Mouse (Mus musculus): ENCODE results near the gene Pdss2. TPM values are rescaled to one million over a fixed set of nuclear protein-coding genes. Genes with fewer than 3 reads are reported as not detected.

Pdss2 gene
- polyA plus RNA-seq, 1 experiment from 2014 or later = 15.1 TPM

- Histone ChIP-seq H3K4me2 (replicated peaks) (no peak overlapping the region), H3K9ac (replicated peaks) (no peak overlapping the region), H3K27ac (replicated peaks) (no peak overlapping the region), H3K4me1 (peaks cover 11% of the 10 kb centered on the region), H3K36me3 (no peaks in the 10 kb centered on the region), H3K4me3 (no peak overlapping the region), H3K9me3 (no peaks in the 10 kb centered on the region), H3K27me3 (no peaks in the 10 kb centered on the region)
- 32% methylated on average over 9 of the region's 9 CpGs for WGBS
- ATAC-seq (replicated peaks) = no peak
These were observed 101.3 kb downstream of the Pdss2 start for GRCm38 (mm10) chr10:43322446-43323178.

GRCm38 (mm10) chr10:43323386-43323785 is 102.1 kb downstream of the Pdss2 start:
- peaks cover 7% of the 10 kb centered on the region; the same call in 1 of the 2 replicates for H3K4me1 ChIP-seq
- no peaks in the 10 kb centered on the region for H3K27me3 ChIP-seq
- ATAC-seq (replicated peaks) = no peak
- no peak overlapping the region for H3K4me3 ChIP-seq
- no peak overlapping the region for H3K4me2 ChIP-seq (replicated peaks)
- WGBS = 33% methylated on average over 8 of the region's 8 CpGs
- H3K9ac ChIP-seq (replicated peaks) = no peak overlapping the region
- no peaks in the 10 kb centered on the region for H3K9me3 ChIP-seq
- no peaks in the 10 kb centered on the region for H3K36me3 ChIP-seq
- no peak overlapping the region for H3K27ac ChIP-seq (replicated peaks)

DNA sequence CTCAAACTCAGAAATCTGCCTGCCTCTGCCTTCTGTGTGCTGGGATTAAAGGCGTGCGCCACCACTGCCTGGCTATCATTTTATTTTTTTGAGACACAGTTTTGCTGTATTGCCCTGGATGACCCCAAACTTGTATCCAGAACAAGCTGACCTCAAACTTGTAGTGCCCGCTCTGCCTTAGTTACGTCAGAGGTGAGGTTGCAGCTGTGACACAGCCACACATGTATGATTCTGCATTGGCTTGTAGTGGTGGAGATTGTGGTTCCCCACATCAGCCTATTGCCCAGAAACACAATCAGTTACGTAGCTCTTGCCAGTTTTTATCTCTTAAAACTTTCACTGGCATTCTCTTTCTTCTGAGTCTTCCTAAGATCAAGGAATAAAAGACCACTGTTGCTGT is 108.5 kb downstream of the Pdss2 start:
- Histone ChIP-seq H3K27me3 (no peaks in the 10 kb centered on the region), H3K36me3 (no peaks in the 10 kb centered on the region), H3K27ac (replicated peaks) (no peak overlapping the region), H3K4me2 (replicated peaks) (no peak overlapping the region), H3K4me1 (peaks cover 17% of the 10 kb centered on the region), H3K4me3 (no peak overlapping the region), H3K9ac (replicated peaks) (no peak overlapping the region), H3K9me3 (no peaks in the 10 kb centered on the region)
- 97% methylated on average over 5 of the region's 5 CpGs for WGBS
- ATAC-seq (replicated peaks) = no peak

- WGBS = 80% methylated on average over 4 of the region's 4 CpGs
- H3K27ac ChIP-seq (replicated peaks) = no peak overlapping the region
These were observed 109.4 kb downstream of the Pdss2 start for GRCm38 (mm10) chr10:43330691-43331090.

GRCm38 (mm10) chr10:43331931-43332701 is 110.8 kb downstream of the Pdss2 start:
- H3K27me3 ChIP-seq = no peaks in the 10 kb centered on the region
- H3K9me3 ChIP-seq = no peaks in the 10 kb centered on the region
- H3K27ac ChIP-seq (replicated peaks) = peak overlapping the region; percentile 23; the same call in 1 of the 2 replicates
- H3K9ac ChIP-seq (replicated peaks) = no peak overlapping the region
- H3K4me3 ChIP-seq = no peak overlapping the region
- H3K36me3 ChIP-seq = no peaks in the 10 kb centered on the region
- H3K4me2 ChIP-seq (replicated peaks) = no peak overlapping the region
- 20% methylated on average over 15 of the region's 15 CpGs for WGBS
- H3K4me1 ChIP-seq = peaks cover 17% of the 10 kb centered on the region
- ATAC-seq (replicated peaks) = peak; percentile 53

More at GRCm38 (mm10) chr10:43330691-43331090, 109.4 kb downstream of the Pdss2 start:
- Histone ChIP-seq H3K27me3 (no peaks in the 10 kb centered on the region), H3K9me3 (no peaks in the 10 kb centered on the region), H3K36me3 (no peaks in the 10 kb centered on the region), H3K4me2 (replicated peaks) (no peak overlapping the region), H3K4me1 (peaks cover 17% of the 10 kb centered on the region), H3K4me3 (no peak overlapping the region), H3K9ac (replicated peaks) (no peak overlapping the region)
- no peak for ATAC-seq (replicated peaks)

- Histone ChIP-seq H3K27me3 (no peaks in the 10 kb centered on the region), H3K4me1 (peaks cover 17% of the 10 kb centered on the region), H3K36me3 (no peaks in the 10 kb centered on the region), H3K27ac (replicated peaks) (no peak overlapping the region), H3K9ac (replicated peaks) (no peak overlapping the region), H3K4me3 (no peak overlapping the region), H3K9me3 (no peaks in the 10 kb centered on the region), H3K4me2 (replicated peaks) (no peak overlapping the region)
- WGBS = 89% methylated on average over 4 of the region's 4 CpGs
- no peak for ATAC-seq (replicated peaks)
These were observed 114.6 kb downstream of the Pdss2 start for GRCm38 (mm10) chr10:43335874-43336273.

DNA sequence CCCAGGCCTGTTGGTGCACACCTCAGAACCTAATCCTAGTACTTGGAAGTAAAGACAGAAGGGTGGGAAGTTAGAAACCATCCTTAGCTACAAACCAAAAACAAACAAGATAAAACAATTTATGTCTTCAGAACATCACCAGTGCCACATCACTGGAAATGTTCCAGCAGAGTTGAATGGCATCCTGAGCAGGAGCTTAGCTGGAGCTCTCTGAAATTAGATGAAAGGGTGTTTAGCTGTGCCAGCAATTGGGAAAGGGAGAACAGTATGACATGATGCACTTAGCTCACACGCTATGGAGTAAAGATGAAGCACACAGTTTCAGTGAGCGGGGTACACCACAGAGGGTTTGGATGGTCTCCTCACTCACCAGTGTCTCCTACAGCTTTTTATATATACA is 115.8 kb downstream of the Pdss2 start:
- H3K4me1 ChIP-seq = peaks cover 6% of the 10 kb centered on the region
- no peaks in the 10 kb centered on the region for H3K9me3 ChIP-seq
- no peak for ATAC-seq (replicated peaks)
- H3K27ac ChIP-seq (replicated peaks) = no peak overlapping the region
- H3K27me3 ChIP-seq = no peaks in the 10 kb centered on the region
- H3K4me2 ChIP-seq (replicated peaks) = no peak overlapping the region
- H3K4me3 ChIP-seq = no peak overlapping the region
- H3K9ac ChIP-seq (replicated peaks) = no peak overlapping the region
- H3K36me3 ChIP-seq = no peaks in the 10 kb centered on the region
- 83% methylated on average over 2 of the region's 2 CpGs for WGBS

DNA sequence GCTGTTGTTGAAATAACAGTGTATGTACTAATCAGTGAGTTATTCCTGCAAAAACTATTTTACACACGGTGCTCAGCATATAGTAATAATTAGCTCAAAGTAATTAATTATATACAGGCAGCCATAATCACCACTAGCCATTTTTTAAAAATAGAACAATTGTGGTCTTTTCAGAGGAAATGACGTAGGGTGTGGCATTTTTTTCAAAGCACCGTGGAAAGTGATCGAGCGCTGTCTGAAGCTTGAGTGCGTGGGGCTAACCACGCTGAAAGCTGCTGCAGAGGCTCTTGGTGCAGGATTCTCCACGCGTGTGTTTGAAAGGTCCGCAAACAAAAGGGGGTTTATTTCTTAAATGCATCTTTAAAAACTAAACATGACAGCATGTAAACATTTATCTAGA is 118.5 kb downstream of the Pdss2 start:
- Histone ChIP-seq H3K4me3 (no peak overlapping the region), H3K36me3 (no peaks in the 10 kb centered on the region), H3K4me2 (replicated peaks) (no peak overlapping the region), H3K4me1 (no peaks in the 10 kb centered on the region), H3K9me3 (no peaks in the 10 kb centered on the region), H3K27me3 (no peaks in the 10 kb centered on the region), H3K27ac (replicated peaks) (no peak overlapping the region), H3K9ac (replicated peaks) (no peak overlapping the region)
- 57% methylated on average over 10 of the region's 10 CpGs for WGBS
- ATAC-seq (replicated peaks) = no peak

DNA sequence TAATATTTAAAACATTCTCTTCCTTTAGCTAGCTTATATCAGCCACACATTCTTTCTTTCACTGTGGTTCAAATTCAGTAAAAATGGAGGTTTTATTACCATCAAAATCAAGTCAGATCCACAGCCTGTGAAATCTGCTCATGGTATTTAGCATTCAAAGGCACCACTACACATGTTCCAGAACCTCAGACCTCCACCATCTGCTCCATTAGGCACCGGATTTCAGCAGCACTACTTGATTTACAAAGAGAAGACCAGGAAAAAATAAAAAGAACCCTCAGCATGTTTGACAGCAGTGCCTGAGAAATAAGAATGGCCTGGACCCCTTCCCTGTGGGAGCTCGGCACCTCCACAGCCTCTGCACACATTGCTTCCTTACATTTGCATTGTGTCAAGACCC is 128.4 kb downstream of the Pdss2 start:
- Histone ChIP-seq H3K9me3 (no peaks in the 10 kb centered on the region), H3K4me3 (no peak overlapping the region), H3K4me1 (peaks cover 7% of the 10 kb centered on the region; the same call in 1 of the 2 replicates), H3K4me2 (replicated peaks) (no peak overlapping the region), H3K27me3 (no peaks in the 10 kb centered on the region), H3K36me3 (no peaks in the 10 kb centered on the region), H3K27ac (replicated peaks) (peak overlapping the region; percentile 68), H3K9ac (replicated peaks) (no peak overlapping the region)
- peak; percentile 64 for ATAC-seq (replicated peaks)
- WGBS = 27% methylated on average over 2 of the region's 2 CpGs

DNA sequence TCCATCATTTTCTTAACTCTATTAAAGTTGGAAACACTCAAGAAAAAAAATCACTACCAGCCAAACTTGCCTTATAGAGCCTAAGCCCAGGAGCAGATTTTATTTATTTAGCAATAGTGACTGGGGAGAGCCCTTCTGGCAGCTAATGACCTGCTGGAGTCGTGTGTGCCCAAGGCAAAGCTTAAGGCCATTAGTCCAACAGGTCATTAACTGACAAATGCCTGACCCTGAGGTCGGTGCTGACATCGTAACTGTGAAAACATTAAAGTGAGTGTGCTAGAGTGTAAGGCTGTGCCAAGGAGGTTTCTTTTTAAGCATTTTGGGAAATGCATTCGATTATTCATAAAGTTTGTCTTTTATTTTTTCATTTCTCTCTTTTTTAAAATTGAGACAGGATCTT is 136.6 kb downstream of the Pdss2 start:
- Histone ChIP-seq H3K27ac (replicated peaks) (no peak overlapping the region), H3K9ac (replicated peaks) (no peak overlapping the region), H3K4me2 (replicated peaks) (no peak overlapping the region), H3K9me3 (no peaks in the 10 kb centered on the region), H3K36me3 (no peaks in the 10 kb centered on the region), H3K4me1 (no peaks in the 10 kb centered on the region), H3K27me3 (no peaks in the 10 kb centered on the region), H3K4me3 (no peak overlapping the region)
- no peak for ATAC-seq (replicated peaks)
- 47% methylated on average over 4 of the region's 4 CpGs for WGBS

DNA sequence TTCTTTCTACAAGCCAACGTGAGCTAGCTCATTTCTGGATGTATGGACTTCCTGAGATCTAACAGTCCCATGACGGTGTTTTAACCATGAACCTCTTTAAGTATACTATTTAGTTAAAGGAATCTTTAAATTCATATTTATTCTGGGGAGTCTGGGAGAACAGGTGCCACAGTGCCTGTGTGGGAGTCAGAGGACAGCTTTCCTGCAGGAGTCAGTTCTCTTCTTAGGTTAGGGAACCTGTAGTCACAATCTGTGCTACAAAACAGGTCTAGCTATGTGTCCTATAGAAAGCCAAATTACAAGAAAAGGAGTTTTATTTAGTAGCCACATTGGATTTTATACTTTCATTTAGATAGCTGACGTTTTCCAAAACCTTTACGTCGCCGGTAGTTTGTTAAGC is 141.7 kb downstream of the Pdss2 start:
- H3K4me3 ChIP-seq = no peak overlapping the region
- WGBS = 90% methylated on average over 6 of the region's 6 CpGs
- H3K36me3 ChIP-seq = no peaks in the 10 kb centered on the region
- no peak overlapping the region for H3K9ac ChIP-seq (replicated peaks)
- H3K27me3 ChIP-seq = no peaks in the 10 kb centered on the region
- no peak overlapping the region for H3K27ac ChIP-seq (replicated peaks)
- H3K4me1 ChIP-seq = no peaks in the 10 kb centered on the region
- ATAC-seq (replicated peaks) = no peak
- H3K9me3 ChIP-seq = no peaks in the 10 kb centered on the region
- H3K4me2 ChIP-seq (replicated peaks) = no peak overlapping the region

- ATAC-seq (replicated peaks) = no peak
- no peaks in the 10 kb centered on the region for H3K27me3 ChIP-seq
- no peak overlapping the region for H3K27ac ChIP-seq (replicated peaks)
- 75% methylated on average over 5 of the region's 5 CpGs for WGBS
- no peaks in the 10 kb centered on the region for H3K9me3 ChIP-seq
- H3K36me3 ChIP-seq = no peaks in the 10 kb centered on the region
- no peak overlapping the region for H3K4me2 ChIP-seq (replicated peaks)
- H3K4me3 ChIP-seq = no peak overlapping the region
- H3K4me1 ChIP-seq = no peaks in the 10 kb centered on the region
- no peak overlapping the region for H3K9ac ChIP-seq (replicated peaks)
These were observed 142.2 kb downstream of the Pdss2 start for GRCm38 (mm10) chr10:43363431-43363851.

All from forebrain, embryonic 15.5 days (tissue).